Mouse (Mus musculus): ENCODE results near the gene Mrpl41. TPM values are rescaled to one million over a fixed set of nuclear protein-coding genes. Genes with fewer than 3 reads are reported as not detected.
A peak's percentile ranks its signal among the peaks of the same experiment; 100 is the strongest.

The Mrpl41 gene
- 106 and 114 TPM in 2 replicates for polyA plus RNA-seq (2015; fragmentation: Nextera tagmentation; extraction: Ambion mirVana)

- WGBS: 0% methylated on average over 62 of the region's 64 CpGs
- peak; percentile 100 for ATAC-seq (ENCODE audit: borderline replicate concordance, extremely low read depth, low FRiP score, low TSS enrichment)
- H3K9me3 ChIP-seq: no peaks in the 10 kb centered on the region
- no peaks in the 10 kb centered on the region for H3K27me3 ChIP-seq
- peaks cover 24% of the 10 kb centered on the region for H3K36me3 ChIP-seq
- peaks cover 16% of the 10 kb centered on the region for H3K4me1 ChIP-seq
- peak within 1 kb of the TSS; percentile 84 for H3K9ac ChIP-seq
- peak within 1 kb of the TSS; percentile 97 for H3K4me3 ChIP-seq
- H3K4me2 ChIP-seq: peak within 1 kb of the TSS; percentile 96
- H3K27ac ChIP-seq: peak within 1 kb of the TSS; percentile 94
Observed at GRCm38 (mm10) chr2:24974906-24975703, at the start of gene Mrpl41. TSS of gene Mrpl41 (minus strand) at chr2:24975098.

GRCm38 (mm10) chr2:25022678-25023077 lies 47.8 kb upstream of the Mrpl41 start:
- Histone ChIP-seq H3K4me2 (no peak overlapping the region), H3K36me3 (no peaks in the 10 kb centered on the region), H3K4me3 (no peak overlapping the region), H3K9me3 (no peaks in the 10 kb centered on the region), H3K9ac (no peak overlapping the region), H3K27ac (no peak overlapping the region), H3K4me1 (no peaks in the 10 kb centered on the region), H3K27me3 (no peaks in the 10 kb centered on the region)
- WGBS: 84% methylated on average over 1 of the region's 1 CpGs
- no peak for ATAC-seq (ENCODE audit: borderline replicate concordance, extremely low read depth, low FRiP score, low TSS enrichment)

GRCm38 (mm10) chr2:25008250-25008649 lies 33.4 kb upstream of the Mrpl41 start:
- H3K9ac ChIP-seq: no peak overlapping the region
- ATAC-seq (ENCODE audit: borderline replicate concordance, extremely low read depth, low FRiP score, low TSS enrichment): no peak
- no peak overlapping the region for H3K4me2 ChIP-seq
- no peaks in the 10 kb centered on the region for H3K4me1 ChIP-seq
- no peaks in the 10 kb centered on the region for H3K9me3 ChIP-seq
- H3K4me3 ChIP-seq: no peak overlapping the region
- no peaks in the 10 kb centered on the region for H3K36me3 ChIP-seq
- no peak overlapping the region for H3K27ac ChIP-seq
- no peaks in the 10 kb centered on the region for H3K27me3 ChIP-seq

DNA sequence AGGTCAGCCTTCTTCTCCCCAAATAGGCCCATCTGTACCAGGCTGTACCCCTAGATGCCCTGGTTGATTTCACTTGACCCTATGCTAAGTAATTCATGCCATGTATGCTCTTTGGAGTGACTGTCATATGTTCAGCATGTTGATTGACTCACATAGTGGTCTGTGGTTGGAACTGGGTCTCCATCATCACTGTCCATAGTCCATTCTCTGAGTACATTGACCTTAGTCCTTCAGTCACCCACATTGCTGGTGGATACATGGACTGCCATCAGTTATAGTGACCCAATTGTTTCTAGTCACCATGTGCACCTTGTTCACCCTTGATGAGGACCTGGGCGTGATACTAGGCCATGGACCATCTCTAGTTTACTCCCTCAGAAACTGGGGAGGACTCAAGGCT lies 31.9 kb upstream of the Mrpl41 start:
- 87% methylated on average over 1 of the region's 1 CpGs for WGBS
- no peaks in the 10 kb centered on the region for H3K4me1 ChIP-seq
- H3K27ac ChIP-seq: no peak overlapping the region
- H3K36me3 ChIP-seq: no peaks in the 10 kb centered on the region
- no peaks in the 10 kb centered on the region for H3K27me3 ChIP-seq
- H3K4me3 ChIP-seq: no peak overlapping the region
- H3K4me2 ChIP-seq: no peak overlapping the region
- ATAC-seq (ENCODE audit: borderline replicate concordance, extremely low read depth, low FRiP score, low TSS enrichment): no peak
- H3K9ac ChIP-seq: no peak overlapping the region
- H3K9me3 ChIP-seq: no peaks in the 10 kb centered on the region

- no peaks in the 10 kb centered on the region for H3K4me1 ChIP-seq
- H3K27ac ChIP-seq: no peak overlapping the region
- H3K27me3 ChIP-seq: no peaks in the 10 kb centered on the region
- no peaks in the 10 kb centered on the region for H3K36me3 ChIP-seq
- no peak overlapping the region for H3K9ac ChIP-seq
- H3K9me3 ChIP-seq: no peaks in the 10 kb centered on the region
- H3K4me2 ChIP-seq: no peak overlapping the region
- ATAC-seq (ENCODE audit: borderline replicate concordance, extremely low read depth, low FRiP score, low TSS enrichment): no peak
- 78% methylated on average over 9 of the region's 9 CpGs for WGBS
- H3K4me3 ChIP-seq: no peak overlapping the region
Observed at GRCm38 (mm10) chr2:25003946-25004786, 29.3 kb upstream of the Mrpl41 start.

- no peak for ATAC-seq (ENCODE audit: borderline replicate concordance, extremely low read depth, low FRiP score, low TSS enrichment)
- no peak overlapping the region for H3K27ac ChIP-seq
- H3K36me3 ChIP-seq: no peaks in the 10 kb centered on the region
- H3K4me2 ChIP-seq: no peak overlapping the region
- H3K9me3 ChIP-seq: no peaks in the 10 kb centered on the region
- no peaks in the 10 kb centered on the region for H3K27me3 ChIP-seq
- no peaks in the 10 kb centered on the region for H3K4me1 ChIP-seq
- 56% methylated on average over 3 of the region's 3 CpGs for WGBS
- no peak overlapping the region for H3K4me3 ChIP-seq
- no peak overlapping the region for H3K9ac ChIP-seq
Observed at GRCm38 (mm10) chr2:25000544-25001235, 25.8 kb upstream of the Mrpl41 start.

GRCm38 (mm10) chr2:24996471-24996870 lies 21.6 kb upstream of the Mrpl41 start:
- H3K4me1 ChIP-seq: no peaks in the 10 kb centered on the region
- no peaks in the 10 kb centered on the region for H3K27me3 ChIP-seq
- H3K27ac ChIP-seq: no peak overlapping the region
- H3K4me3 ChIP-seq: no peak overlapping the region
- H3K9ac ChIP-seq: no peak overlapping the region
- H3K9me3 ChIP-seq: no peaks in the 10 kb centered on the region
- no peaks in the 10 kb centered on the region for H3K36me3 ChIP-seq
- no peak overlapping the region for H3K4me2 ChIP-seq
- ATAC-seq (ENCODE audit: borderline replicate concordance, extremely low read depth, low FRiP score, low TSS enrichment): no peak
- WGBS: 86% methylated on average over 2 of the region's 2 CpGs

GRCm38 (mm10) chr2:24995332-24995731 lies 20.4 kb upstream of the Mrpl41 start:
- H3K9ac ChIP-seq: no peak overlapping the region
- no peaks in the 10 kb centered on the region for H3K27me3 ChIP-seq
- no peaks in the 10 kb centered on the region for H3K36me3 ChIP-seq
- H3K4me3 ChIP-seq: no peak overlapping the region
- no peaks in the 10 kb centered on the region for H3K9me3 ChIP-seq
- H3K4me1 ChIP-seq: no peaks in the 10 kb centered on the region
- no peak overlapping the region for H3K27ac ChIP-seq
- ATAC-seq (ENCODE audit: borderline replicate concordance, extremely low read depth, low FRiP score, low TSS enrichment): no peak
- H3K4me2 ChIP-seq: no peak overlapping the region
- 89% methylated on average over 6 of the region's 6 CpGs for WGBS

- no peak for ATAC-seq (ENCODE audit: borderline replicate concordance, extremely low read depth, low FRiP score, low TSS enrichment)
- H3K9me3 ChIP-seq: no peaks in the 10 kb centered on the region
- H3K36me3 ChIP-seq: no peaks in the 10 kb centered on the region
- no peak overlapping the region for H3K9ac ChIP-seq
- H3K27ac ChIP-seq: no peak overlapping the region
- no peak overlapping the region for H3K4me3 ChIP-seq
- no peaks in the 10 kb centered on the region for H3K27me3 ChIP-seq
- 48% methylated on average over 2 of the region's 2 CpGs for WGBS
- H3K4me1 ChIP-seq: no peaks in the 10 kb centered on the region
- no peak overlapping the region for H3K4me2 ChIP-seq
Observed at GRCm38 (mm10) chr2:24987762-24988161, 12.9 kb upstream of the Mrpl41 start.

DNA sequence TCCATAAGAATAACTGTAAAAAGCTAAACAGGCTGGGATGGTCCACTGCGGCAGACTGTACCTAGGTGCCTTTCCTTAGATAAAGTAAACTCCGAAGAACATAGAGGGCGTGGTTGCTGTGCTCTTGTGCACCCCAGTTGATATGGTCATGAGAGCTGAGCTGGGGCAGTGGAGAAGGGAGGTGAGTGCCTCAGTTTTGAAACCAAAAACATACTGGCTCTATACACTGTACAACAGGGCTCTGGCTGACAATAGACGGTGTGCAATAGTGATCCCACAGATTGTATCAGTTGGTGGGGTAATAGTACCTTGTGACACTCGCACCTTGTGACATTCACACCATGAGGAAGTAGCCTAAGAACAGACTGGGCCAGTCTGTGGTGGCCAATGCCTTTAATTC lies 2.1 kb upstream of the Mrpl41 start:
- Histone ChIP-seq H3K4me2 (no peak overlapping the region), H3K9ac (no peak overlapping the region), H3K27me3 (no peaks in the 10 kb centered on the region), H3K4me3 (peak overlapping the region; percentile 97; the same call in 1 of the 2 replicates), H3K4me1 (peaks cover 16% of the 10 kb centered on the region), H3K9me3 (no peaks in the 10 kb centered on the region), H3K27ac (no peak overlapping the region), H3K36me3 (peaks cover 7% of the 10 kb centered on the region)
- no peak for ATAC-seq (ENCODE audit: borderline replicate concordance, extremely low read depth, low FRiP score, low TSS enrichment)
- 94% methylated on average over 5 of the region's 5 CpGs for WGBS

DNA sequence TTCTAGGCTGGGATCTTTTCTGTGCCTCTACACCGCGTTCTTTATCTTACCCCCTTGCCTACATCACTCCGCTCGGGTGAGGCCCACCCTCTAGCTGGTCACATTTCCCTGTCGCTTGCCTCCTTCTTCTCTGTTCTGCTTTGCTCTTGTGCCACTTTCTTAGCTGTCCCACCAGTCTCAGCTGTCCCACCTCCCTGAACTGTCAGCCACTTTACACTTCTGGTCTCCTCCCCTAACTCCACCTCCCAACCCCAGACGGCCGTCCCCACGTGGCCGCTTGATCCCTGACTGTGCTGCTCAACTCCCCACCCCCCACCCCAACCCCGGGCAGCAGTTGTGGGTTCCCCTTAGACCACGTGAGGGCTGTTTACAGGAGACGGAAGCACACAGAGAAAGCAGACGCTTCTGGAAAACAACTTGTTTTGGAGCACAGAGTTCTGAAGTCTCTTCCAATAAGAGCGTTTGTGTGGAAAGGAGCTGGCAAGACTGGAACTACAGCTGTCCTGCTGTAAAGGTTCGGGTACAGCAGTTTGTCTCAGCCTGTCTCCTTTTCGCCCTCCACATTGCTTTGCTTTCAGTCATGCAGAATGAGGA lies 903 bp upstream of the Mrpl41 start, which contains the start of gene Pnpla7:
Pnpla7 (plus strand) TSS at position 330 of the 594 bp plus-strand sequence.
- H3K9ac ChIP-seq: peak within 1 kb of the TSS; percentile 84
- no peaks in the 10 kb centered on the region for H3K27me3 ChIP-seq
- peak within 1 kb of the TSS; percentile 94 for H3K27ac ChIP-seq
- ATAC-seq (ENCODE audit: borderline replicate concordance, extremely low read depth, low FRiP score, low TSS enrichment): peak; percentile 80
- under 1% methylated on average over 16 of the region's 16 CpGs for WGBS
- peaks cover 16% of the 10 kb centered on the region for H3K4me1 ChIP-seq
- H3K4me3 ChIP-seq: peak within 1 kb of the TSS; percentile 97
- H3K36me3 ChIP-seq: peaks cover 17% of the 10 kb centered on the region
- no peaks in the 10 kb centered on the region for H3K9me3 ChIP-seq
- peak within 1 kb of the TSS; percentile 96 for H3K4me2 ChIP-seq

Measured in lung, embryonic 15.5 days (tissue).